Mouse (Mus musculus): Measurements from ENCODE around the gene Henmt1.

DNA sequence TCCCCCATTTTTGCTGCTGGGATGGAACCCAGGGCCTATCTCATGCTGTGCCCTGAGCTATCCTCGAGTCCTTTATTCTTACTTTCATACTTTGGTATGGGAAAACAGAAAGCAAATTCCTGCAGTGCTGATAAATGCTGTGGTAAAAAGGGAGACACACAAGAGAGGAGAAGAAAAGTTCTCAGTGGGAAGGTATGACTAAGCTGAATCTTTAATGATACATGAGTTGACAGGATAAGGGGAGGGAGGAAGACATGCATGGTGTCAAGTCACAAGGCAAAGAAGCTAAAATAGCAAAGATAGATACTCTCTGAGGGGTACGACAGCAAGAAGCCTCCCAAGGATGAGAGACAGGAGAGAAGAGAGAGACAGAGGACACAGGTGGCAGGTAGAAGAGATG lies 55.7 kb downstream of the Henmt1 start:
- TF ChIP-seq CTCF (IDR thresholded peaks at IDR 0.05; ENCODE audit: low read depth, low read length), result no peak
- TF ChIP-seq POLR2A (IDR thresholded peaks at IDR 0.05; ENCODE audit: borderline replicate concordance, low read depth, low read length), result no peak
